Mouse (Mus musculus): Measurements from ENCODE around the gene Faf2.

Faf2 gene

GRCm38 (mm10) chr13:54596107-54596690, 25.4 kb upstream of the Faf2 start:
- ChIA-PET CTCF (no interaction called here), POLR2A (interaction anchor here in 2 of 4 experiments (0.6 to 2.5 kb wide), 6 partner anchors 9 to 69 kb away, joined by 3 to 9 read pairs (median 6); no protein-coding TSS in a partner anchor)

DNA sequence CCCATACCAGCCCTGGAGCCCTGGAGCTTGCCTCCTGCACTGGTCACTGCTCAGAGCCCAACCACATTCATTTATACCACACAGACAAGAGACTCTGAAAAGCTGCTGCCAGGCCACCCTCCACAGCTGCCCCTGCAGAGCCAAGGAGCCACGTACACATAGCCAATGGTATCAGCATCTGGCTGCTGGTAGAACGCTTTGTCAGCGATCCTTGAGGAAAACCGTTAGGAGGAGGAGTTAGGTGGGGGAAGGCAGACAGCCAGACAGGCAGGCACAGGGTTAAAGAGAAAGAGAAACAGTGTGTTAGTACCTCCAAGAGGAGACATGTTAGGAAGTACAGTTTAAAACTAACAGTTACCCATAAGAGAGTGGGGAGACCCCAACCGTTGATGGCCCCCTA, 24.7 kb upstream of the Faf2 start:
- POLR2A ChIA-PET, result interaction anchor here in 2 of 4 experiments (0.5 to 2.5 kb wide), 7 partner anchors 9 to 69 kb away, joined by 3 to 9 read pairs (median 3); partner anchors contain the start of gene Faf2 (in 1 of the 2)

GRCm38 (mm10) chr13:54598622-54599143, 22.9 kb upstream of the Faf2 start:
- POLR2A ChIA-PET, result interaction anchor here in 1 of 4 experiments (0.6 kb wide), 1 partner anchor 420 kb away, joined by 7 read pairs; no protein-coding TSS in a partner anchor

More for the DNA sequence above, 24.7 kb upstream of the Faf2 start:
- CTCF ChIA-PET, result no interaction called here

DNA sequence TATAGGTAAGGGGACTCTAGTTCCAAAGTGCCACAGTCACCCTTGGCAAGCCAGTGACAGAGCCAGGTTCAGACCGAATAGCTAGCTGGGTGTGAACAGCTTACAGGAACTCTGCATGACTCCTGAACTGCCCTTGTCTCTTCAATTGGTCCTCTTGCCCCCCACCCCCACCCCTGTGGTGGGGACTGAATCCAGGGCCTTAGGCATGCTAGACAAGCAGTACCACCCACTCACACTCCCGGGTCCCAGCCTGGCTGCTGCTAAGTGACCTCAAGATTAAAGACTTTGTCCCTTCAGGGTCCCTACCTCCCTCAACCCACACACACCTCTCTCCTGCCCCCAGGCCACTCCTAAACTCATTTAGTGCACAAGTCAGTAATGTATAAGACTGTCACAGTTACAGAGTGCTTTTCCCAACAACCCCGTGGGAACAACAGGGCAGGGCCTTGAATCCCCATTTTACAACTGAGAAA, 18.9 kb upstream of the Faf2 start:
- CTCF ChIA-PET, result interaction anchor here in 2 of 4 experiments (0.6 to 1.0 kb wide), 2 partner anchors 30 to 37 kb away, joined by 3 to 6 read pairs; partner anchors contain the start of gene 4833439L19Rik (in 1 of the 2)
- POLR2A ChIA-PET, result interaction anchor here in 2 of 4 experiments (0.6 to 4.9 kb wide), 11 partner anchors 9 to 143 kb away, joined by 3 to 54 read pairs (median 4); partner anchors contain the start of genes Higd2a (in 2 of the 2), Nop16 (in 2 of the 2), Arl10 (in 1 of the 2) and Cltb (in 1 of the 2)

More at GRCm38 (mm10) chr13:54598622-54599143, 22.9 kb upstream of the Faf2 start:
- CTCF ChIA-PET, result interaction anchor here in 1 of 4 experiments (0.6 kb wide), 1 partner anchor 17 kb away, joined by 3 read pairs; no protein-coding TSS in a partner anchor

GRCm38 (mm10) chr13:54603501-54603900, 18.1 kb upstream of the Faf2 start:
- POLR2A ChIA-PET, result interaction anchor here in 3 of 4 experiments (0.7 to 4.9 kb wide), 20 partner anchors 8 to 157 kb away, joined by 3 to 54 read pairs (median 5); partner anchors contain the start of genes Higd2a (in 3 of the 3), Nop16 (in 3 of the 3), 4833439L19Rik (in 1 of the 3) and Faf2 (in 1 of the 3)
- CTCF ChIA-PET, result interaction anchor here in 2 of 4 experiments (0.6 to 1.0 kb wide), 2 partner anchors 11 to 29 kb away, joined by 3 to 5 read pairs; no protein-coding TSS in a partner anchor

GRCm38 (mm10) chr13:54604221-54604620, 17.4 kb upstream of the Faf2 start:
- CTCF ChIA-PET, result interaction anchor here in 2 of 4 experiments (0.6 to 1.4 kb wide), 2 partner anchors 136 to 233 kb away, joined by 4 read pairs; partner anchors contain the start of genes Cplx2 (in 1 of the 2) and Thoc3 (in 1 of the 2)
- POLR2A ChIA-PET, result interaction anchor here in 3 of 4 experiments (0.7 to 4.9 kb wide), 23 partner anchors 9 to 283 kb away, joined by 3 to 54 read pairs (median 4); partner anchors contain the start of genes Higd2a (in 3 of the 3), Nop16 (in 3 of the 3), 4833439L19Rik (in 1 of the 3) and Faf2 (in 1 of the 3)

- ChIA-PET CTCF (interaction anchor here in 1 of 4 experiments (1.1 kb wide), 1 partner anchor 158 kb away, joined by 4 read pairs; no protein-coding TSS in a partner anchor), POLR2A (interaction anchor here in 3 of 4 experiments (1.0 to 4.9 kb wide), 19 partner anchors 8 to 101 kb away, joined by 3 to 54 read pairs (median 4); partner anchors contain the start of genes Higd2a (in 3 of the 3), Nop16 (in 3 of the 3), Faf2 (in 2 of the 3) and Simc1 (in 1 of the 3))
Observed at GRCm38 (mm10) chr13:54605426-54605825, 16.2 kb upstream of the Faf2 start.

DNA sequence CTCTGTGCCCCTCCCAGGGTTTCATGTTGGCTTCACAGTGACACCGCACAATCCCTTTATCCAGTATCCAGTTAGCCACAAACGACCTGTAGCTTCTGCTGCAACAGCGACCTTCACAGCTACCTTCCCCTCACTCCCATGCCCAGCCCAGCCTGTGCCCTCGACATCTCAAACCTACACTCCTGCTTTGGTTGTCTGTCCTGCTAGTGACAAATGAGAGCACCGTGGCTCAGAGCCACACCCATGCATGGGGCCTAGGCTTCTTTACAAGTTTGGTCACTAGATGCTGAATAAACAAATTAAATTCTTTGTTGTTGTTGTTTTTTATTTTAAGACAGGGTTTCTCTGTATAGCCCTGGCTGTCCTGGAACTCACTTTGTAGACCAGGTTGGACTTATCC, 14.4 kb upstream of the Faf2 start:
- CTCF ChIA-PET, result interaction anchor here in 1 of 4 experiments (0.7 kb wide), 1 partner anchor 159 kb away, joined by 3 read pairs; no protein-coding TSS in a partner anchor
- POLR2A ChIA-PET, result interaction anchor here in 3 of 4 experiments (0.6 to 4.1 kb wide), 7 partner anchors 9 to 46 kb away, joined by 3 to 46 read pairs (median 3); partner anchors contain the start of genes Higd2a (in 2 of the 3), Nop16 (in 2 of the 3) and Faf2 (in 1 of the 3)

GRCm38 (mm10) chr13:54608002-54608401, 13.6 kb upstream of the Faf2 start:
- ChIA-PET CTCF (interaction anchor here (0.6 to 1.7 kb wide), 6 partner anchors 8 to 1658 kb away, joined by 3 to 8 read pairs (median 6); partner anchors contain the start of gene 4833439L19Rik (in 1 of the 4)), POLR2A (interaction anchor here in 3 of 4 experiments (0.6 to 4.8 kb wide), 26 partner anchors 8 to 104 kb away, joined by 3 to 53 read pairs (median 5); partner anchors contain the start of genes Faf2 (in 2 of the 3), Higd2a (in 2 of the 3), Nop16 (in 2 of the 3) and Arl10 (in 1 of the 3))

DNA sequence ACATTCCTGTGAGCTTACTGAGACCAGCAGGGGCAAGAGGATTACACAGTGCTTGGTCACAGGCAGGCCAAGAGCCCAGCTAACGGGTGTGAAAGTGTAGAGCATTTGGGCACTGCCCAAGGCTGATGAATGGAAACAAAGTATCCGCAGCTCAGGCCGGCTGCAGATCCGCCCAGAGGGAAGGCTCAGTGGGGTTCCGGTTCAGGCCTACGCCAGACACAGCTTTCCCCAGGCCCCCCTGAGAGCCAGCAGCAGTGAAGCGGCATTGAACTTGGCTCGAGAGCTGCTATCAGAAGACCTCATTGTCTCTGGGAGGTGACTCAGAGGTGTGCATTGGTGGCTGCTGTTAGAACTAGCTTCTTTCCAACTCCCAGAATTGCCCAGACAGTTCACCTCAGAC, 12.9 kb upstream of the Faf2 start:
- CTCF ChIA-PET, result interaction anchor here in 3 of 4 experiments (0.6 to 1.7 kb wide), 9 partner anchors 8 to 1657 kb away, joined by 3 to 8 read pairs (median 5); partner anchors contain the start of genes 4833439L19Rik (in 1 of the 3), Faf2 (in 1 of the 3), Higd2a (in 1 of the 3) and Nop16 (in 1 of the 3)
- POLR2A ChIA-PET, result interaction anchor here in 3 of 4 experiments (0.5 to 4.8 kb wide), 40 partner anchors 8 to 371 kb away, joined by 3 to 53 read pairs (median 4); partner anchors contain the start of genes Higd2a (in 3 of the 3), Nop16 (in 3 of the 3), Faf2 (in 2 of the 3) and Arl10 (in 1 of the 3)

DNA sequence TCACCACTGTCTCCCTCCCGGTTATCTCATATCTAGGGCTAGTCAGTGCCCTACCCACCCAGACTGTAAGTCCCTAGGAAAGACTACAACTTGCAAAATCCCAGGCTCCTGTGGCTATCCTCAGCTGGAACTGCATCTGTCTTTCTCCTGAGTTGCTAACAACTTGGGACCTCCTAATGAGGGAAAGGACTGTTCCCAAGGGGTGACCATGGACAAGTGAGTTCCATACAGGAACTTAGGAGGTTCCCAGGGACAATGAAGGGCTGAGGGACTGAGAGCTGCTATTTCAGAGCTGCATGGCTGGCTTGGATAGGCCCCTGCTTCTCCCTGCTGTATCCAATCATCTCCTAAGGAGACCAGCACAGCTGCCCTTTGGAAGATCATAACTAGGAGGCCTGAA, 12.3 kb upstream of the Faf2 start:
- POLR2A ChIA-PET, result interaction anchor here in 3 of 4 experiments (0.6 to 4.8 kb wide), 30 partner anchors 9 to 372 kb away, joined by 3 to 53 read pairs (median 4); partner anchors contain the start of genes Higd2a (in 3 of the 3), Nop16 (in 3 of the 3), Faf2 (in 2 of the 3) and Arl10 (in 1 of the 3)
- CTCF ChIA-PET, result interaction anchor here in 3 of 4 experiments (0.6 to 1.7 kb wide), 12 partner anchors 9 to 496 kb away, joined by 3 to 8 read pairs (median 3); partner anchors contain the start of genes 4833439L19Rik (in 1 of the 3), Faf2 (in 1 of the 3), Higd2a (in 1 of the 3) and Nop16 (in 1 of the 3)

- POLR2A ChIA-PET, result interaction anchor here in 3 of 4 experiments (0.5 to 4.8 kb wide), 12 partner anchors 8 to 395 kb away, joined by 3 to 53 read pairs (median 6); partner anchors contain the start of genes Higd2a (in 2 of the 3), Nop16 (in 2 of the 3), Simc1 (in 2 of the 3) and Arl10 (in 1 of the 3)
- CTCF ChIA-PET, result interaction anchor here in 1 of 4 experiments (0.6 kb wide), 1 partner anchor 153 kb away, joined by 3 read pairs; no protein-coding TSS in a partner anchor
Observed at GRCm38 (mm10) chr13:54610613-54610971, 11.0 kb upstream of the Faf2 start.

GRCm38 (mm10) chr13:54610972-54611754, 10.4 kb upstream of the Faf2 start, which contains the start of gene Cltb:
Cltb (minus strand) TSS chr13:54611344.
- ChIA-PET POLR2A (interaction anchor here in 3 of 4 experiments (0.5 to 4.8 kb wide), 23 partner anchors 8 to 926 kb away, joined by 3 to 53 read pairs (median 4); partner anchors contain the start of genes Higd2a (in 3 of the 3), Nop16 (in 3 of the 3), Faf2 (in 2 of the 3) and Simc1 (in 2 of the 3)), CTCF (interaction anchor here (0.5 to 0.8 kb wide), 4 partner anchors 10 to 1777 kb away, joined by 3 to 10 read pairs (median 5); partner anchors contain the start of gene Faf2 (in 1 of the 4))

DNA sequence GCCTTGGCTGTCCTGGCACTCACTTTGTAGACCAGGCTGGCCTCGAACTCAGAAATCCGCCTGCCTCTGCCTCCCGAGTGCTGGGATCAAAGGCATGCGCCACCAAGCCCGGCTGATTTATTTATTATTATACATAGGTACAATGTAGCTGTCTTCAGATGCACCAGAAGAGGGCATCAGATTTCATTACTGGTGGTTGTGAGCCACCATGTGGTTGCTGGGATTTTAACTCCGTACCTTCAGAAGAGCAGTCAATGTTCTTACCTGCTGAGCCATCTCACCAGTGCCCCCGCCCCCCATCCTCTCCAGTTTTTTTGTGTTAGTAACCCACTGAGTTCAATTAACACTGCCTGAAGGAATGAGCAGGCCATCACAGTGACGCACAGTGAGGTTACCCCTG, 8.4 kb upstream of the Faf2 start:
- ChIA-PET CTCF (interaction anchor here in 2 of 4 experiments (0.5 to 1.5 kb wide), 9 partner anchors 13 to 1335 kb away, joined by 3 to 4 read pairs (median 3); partner anchors contain the start of genes Cplx2 (in 1 of the 2), Higd2a (in 1 of the 2) and Nop16 (in 1 of the 2)), POLR2A (interaction anchor here in 3 of 4 experiments (0.6 to 1.7 kb wide), 9 partner anchors 8 to 176 kb away, joined by 3 to 6 read pairs (median 4); partner anchors contain the start of genes Higd2a (in 2 of the 3), Nop16 (in 2 of the 3), Simc1 (in 1 of the 3) and Tspan17 (in 1 of the 3))

GRCm38 (mm10) chr13:54616307-54616706, 5.3 kb upstream of the Faf2 start:
- ChIA-PET POLR2A (interaction anchor here in 2 of 4 experiments (0.6 to 3.6 kb wide), 19 partner anchors 8 to 306 kb away, joined by 3 to 25 read pairs (median 6); partner anchors contain the start of genes Higd2a (in 2 of the 2), Nop16 (in 2 of the 2), 4833439L19Rik (in 1 of the 2) and Arl10 (in 1 of the 2)), CTCF (interaction anchor here in 3 of 4 experiments (0.5 to 1.9 kb wide), 6 partner anchors 8 to 1155 kb away, joined by 3 to 15 read pairs (median 4); no protein-coding TSS in a partner anchor)
